ENCODE assay signal across 8 mouse cellular contexts in the genomic region with DNA sequence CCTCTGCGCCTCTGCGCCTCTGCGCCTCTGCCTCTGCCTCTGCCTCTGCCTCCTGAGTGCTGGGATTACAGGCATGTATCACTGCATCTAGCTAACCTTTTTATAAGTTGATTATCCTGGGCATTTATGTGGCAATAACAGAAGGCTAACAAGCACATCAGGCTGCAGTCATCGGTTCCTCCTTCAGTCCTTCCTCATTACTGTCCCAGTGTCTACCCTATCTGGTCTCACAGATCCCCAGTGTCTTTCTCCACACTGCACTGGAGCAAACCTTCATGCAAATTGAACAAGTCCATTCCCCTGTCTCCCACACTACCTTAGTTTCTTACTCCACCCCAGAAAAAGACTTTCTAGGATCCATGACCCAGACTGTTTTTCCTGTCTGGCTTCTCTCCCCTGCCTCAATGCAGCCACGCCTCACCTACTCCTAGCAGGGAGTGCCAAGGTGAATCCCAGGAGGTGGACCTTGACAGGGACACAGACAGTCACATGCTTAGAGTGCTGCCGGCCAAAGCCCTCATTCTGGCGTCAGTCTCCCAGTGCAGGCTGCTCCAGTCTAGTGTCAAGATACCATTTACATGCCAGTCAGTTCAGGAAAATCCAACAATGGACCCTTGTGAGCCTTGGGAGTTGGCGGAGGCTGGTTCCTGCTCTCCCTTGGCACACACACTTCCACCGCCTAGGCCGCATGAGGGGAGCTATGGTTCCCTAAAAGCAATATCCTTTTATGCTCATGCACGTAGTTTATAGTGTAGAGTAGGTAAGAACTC. TPM values are rescaled to one million over a fixed set of nuclear protein-coding genes. Genes with fewer than 3 reads are reported as not detected.
DNase-seq lines count a peak whose midpoint lies in the region; ATAC-seq and TF ChIP-seq lines count a peak whose summit lies in the region.
"Had no signal": no experiment of that assay in that cellular context is flagged by ENCODE, and none has a peak within 500 bp of the region (broad histone marks: within the 10 kb centered on the region; RNA-seq: fewer than 3 reads in every experiment).

No protein-coding gene starts in this region.

- WGBS in kidney, embryonic 15.5 days: 81% methylated on average over 11 of the region's 11 CpGs

- ATAC-seq in kidney, embryonic 15.5 days (replicated peaks; ENCODE audit: low FRiP score): no peak

- no peak overlapping the region for H3K4me3 ChIP-seq in kidney, embryonic 15.5 days (replicated peaks)
- H3K4me3 ChIP-seq in cortical plate, adult 2 months (ENCODE audit: insufficient read depth, low read length): no peak overlapping the region
- H3K4me3 ChIP-seq: neural tube, embryonic 12.5 days had no signal

- intact Hi-C loops in heart, postnatal 10 days (cut with DNase I): no loop called here
- intact Hi-C loops in left cerebral cortex, postnatal 14 days (cut with DNase I): no loop called here

- no peaks in the 10 kb centered on the region for H3K27me3 ChIP-seq in kidney, embryonic 15.5 days
- H3K27me3 ChIP-seq: neural tube, embryonic 12.5 days had no signal

- no peaks in the 10 kb centered on the region for H3K9me3 ChIP-seq in kidney, embryonic 15.5 days (replicated peaks)
- H3K9me3 ChIP-seq: neural tube, embryonic 12.5 days had no signal

- H3K4me1 ChIP-seq in kidney, embryonic 15.5 days: no peaks in the 10 kb centered on the region
- 0 out of 2 replicates have a peak, but pooled peaks cover 4% of the 10 kb centered on the region for H3K4me1 ChIP-seq in cortical plate, adult 2 months (ENCODE audit: control insufficient read depth, insufficient read depth, low read length)
- H3K4me1 ChIP-seq: neural tube, embryonic 12.5 days had no signal

- peak; percentile 85 for DNase-seq in kidney, adult 11 months
- DNase-seq in heart, postnatal 10 days: peak; percentile 43 to 61
- peak; percentile 51 to 55 for DNase-seq in left cerebral cortex, postnatal 14 days (ENCODE audit: low spot score in 2 of 2)
- no peak for DNase-seq in lung, postnatal 10 days
- DNase-seq in urinary bladder, postnatal 36 days (ENCODE audit: low spot score in 2 of 2): no peak

- H3K36me3 ChIP-seq in kidney, embryonic 15.5 days: no peaks in the 10 kb centered on the region
- H3K36me3 ChIP-seq: neural tube, embryonic 12.5 days had no signal

- TF ChIP-seq POLR2A in cortical plate, adult 2 months (IDR thresholded peaks at IDR 0.05; ENCODE audit: extremely low read depth, insufficient read depth, low read length): no peak

- TF ChIP-seq CTCF in cortical plate, adult 2 months (IDR thresholded peaks at IDR 0.05; ENCODE audit: extremely low read depth, insufficient read depth, low read length): no peak

- H3K9ac ChIP-seq in kidney, embryonic 15.5 days: no peak overlapping the region
- H3K9ac ChIP-seq: neural tube, embryonic 12.5 days had no signal

- no peak overlapping the region for H3K27ac ChIP-seq in kidney, embryonic 15.5 days
- peak overlapping the region; percentile 79; the same call in 1 of the 2 replicates for H3K27ac ChIP-seq in cortical plate, adult 2 months (ENCODE audit: insufficient read depth, low read length)
- H3K27ac ChIP-seq: neural tube, embryonic 12.5 days had no signal

- no peak overlapping the region for H3K4me2 ChIP-seq in kidney, embryonic 15.5 days
- H3K4me2 ChIP-seq: neural tube, embryonic 12.5 days had no signal

RNA-seq across cellular contexts. Expression of a gene that starts 12.1 kb away (rescaled TPM):
- polyA plus RNA-seq in kidney, embryonic 15.5 days (2015; fragmentation: Nextera tagmentation; extraction: Ambion mirVana): not detected in 2 replicates
- polyA plus RNA-seq in cortical plate, adult 2 months (2012; rRNA removed): not detected in 2 replicates
- total RNA-seq in heart, postnatal 10 days (2021): not detected
- not detected for total RNA-seq in left cerebral cortex, postnatal 14 days (2021)
- polyA plus RNA-seq: neural tube, embryonic 12.5 days had no signal

RNA-seq across cellular contexts. Expression of a gene that starts 22.1 kb away (rescaled TPM):
- 44.3 and 52.1 TPM in 2 replicates for polyA plus RNA-seq in kidney, embryonic 15.5 days (2015; fragmentation: Nextera tagmentation; extraction: Ambion mirVana)
- polyA plus RNA-seq in cortical plate, adult 2 months (2012; rRNA removed): 65.7 and 67.6 TPM in 2 replicates
- 10 to 100 TPM; 14.4 to 16.4 TPM for total RNA-seq in heart, postnatal 10 days (2021)
- 10 to 100 TPM; 30.8 to 39.2 TPM for total RNA-seq in left cerebral cortex, postnatal 14 days (2021)

RNA-seq across cellular contexts. Expression of a gene that starts 22.6 kb away (rescaled TPM):
- polyA plus RNA-seq in kidney, embryonic 15.5 days (2015; fragmentation: Nextera tagmentation; extraction: Ambion mirVana): 3.3 and 4.1 TPM in 2 replicates
- 66.7 and 72.9 TPM in 2 replicates for polyA plus RNA-seq in cortical plate, adult 2 months (2012; rRNA removed)
- total RNA-seq in heart, postnatal 10 days (2021): 10 to 100 TPM; 26.0 to 26.3 TPM
- 10 to 100 TPM; 39.0 to 47.2 TPM for total RNA-seq in left cerebral cortex, postnatal 14 days (2021)

RNA-seq across cellular contexts. Expression of a gene that starts 44.7 kb away (rescaled TPM):
- polyA plus RNA-seq in kidney, embryonic 15.5 days (2015; fragmentation: Nextera tagmentation; extraction: Ambion mirVana): 40.0 and 45.8 TPM in 2 replicates
- 489 and 526 TPM in 2 replicates for polyA plus RNA-seq in cortical plate, adult 2 months (2012; rRNA removed)
- total RNA-seq in heart, postnatal 10 days (2021): 10 to 100 TPM; 80.7 TPM
- total RNA-seq in left cerebral cortex, postnatal 14 days (2021): 100 to 1,000 TPM; 288 to 291 TPM

RNA-seq across cellular contexts. Expression of a gene that starts 58.1 kb away (rescaled TPM):
- polyA plus RNA-seq in kidney, embryonic 15.5 days (2015; fragmentation: Nextera tagmentation; extraction: Ambion mirVana): 1.2 TPM in 2 replicates
- polyA plus RNA-seq in cortical plate, adult 2 months (2012; rRNA removed): 1.2 and 1.8 TPM in 2 replicates
- total RNA-seq in heart, postnatal 10 days (2021): 1 to 10 TPM; 2.2 to 2.7 TPM
- 1 to 10 TPM; 1.5 to 1.7 TPM for total RNA-seq in left cerebral cortex, postnatal 14 days (2021)

Comparison
In these comparisons a context has a peak if more than half of its experiments do, and no peak if none do; other contexts are left out.
1. DNase-seq: peak in kidney, adult 11 months (single experiment), heart, postnatal 10 days (2 of 2) and left cerebral cortex, postnatal 14 days (2 of 2); none in lung, postnatal 10 days (single experiment) and urinary bladder, postnatal 36 days (0 of 2).